Mouse (Mus musculus) skeletal muscle tissue, adult 2 months (tissue): ENCODE results near the gene Prkce.

Experiments
- DNase-seq: peaks from one replicate; pipeline ENCODE4 v3.0.0-alpha.2; 2012; ENCODE audit warnings: low read depth, low spot score

The Prkce gene

DNA sequence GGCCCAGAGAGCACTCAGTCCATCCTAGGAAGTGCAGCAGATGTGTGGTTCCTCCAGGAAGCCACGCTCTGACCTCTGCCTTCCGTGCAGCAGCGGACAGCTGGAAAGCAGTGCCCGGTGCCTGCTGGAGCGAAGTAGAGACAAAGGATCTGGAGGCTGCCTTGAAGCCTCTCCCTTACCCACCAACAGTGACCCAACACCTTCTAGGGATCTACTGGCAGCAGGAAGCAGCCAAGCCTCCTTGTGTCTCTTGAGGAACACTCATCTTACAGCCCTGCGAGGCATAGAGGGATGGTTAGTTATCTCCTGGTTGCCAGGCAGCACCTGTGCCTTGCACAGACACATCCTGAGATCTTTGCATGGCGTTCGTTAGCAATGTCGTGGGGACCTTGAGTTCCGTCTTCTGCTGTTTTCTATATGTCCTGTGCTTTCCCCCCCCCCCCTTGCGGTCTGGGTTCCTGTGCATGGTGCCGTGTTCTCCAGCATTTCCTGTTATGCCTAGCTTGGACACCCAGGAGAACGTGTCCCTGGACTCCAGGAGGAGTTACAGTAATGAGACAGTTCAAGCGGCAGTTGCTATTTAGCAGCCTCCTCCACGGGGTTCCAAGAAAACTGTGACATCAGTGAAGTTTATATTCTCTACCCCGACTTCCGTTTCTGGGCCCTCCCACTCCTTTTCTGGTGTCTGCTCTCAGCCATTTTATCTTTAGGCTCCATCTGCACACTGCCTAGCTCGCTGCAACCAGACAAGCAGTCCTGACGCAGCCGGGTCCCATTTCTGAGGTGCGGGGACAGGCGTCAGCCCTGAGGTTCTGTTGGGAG, 133.4 kb downstream of the Prkce start:
- DNase-seq = no peak

DNA sequence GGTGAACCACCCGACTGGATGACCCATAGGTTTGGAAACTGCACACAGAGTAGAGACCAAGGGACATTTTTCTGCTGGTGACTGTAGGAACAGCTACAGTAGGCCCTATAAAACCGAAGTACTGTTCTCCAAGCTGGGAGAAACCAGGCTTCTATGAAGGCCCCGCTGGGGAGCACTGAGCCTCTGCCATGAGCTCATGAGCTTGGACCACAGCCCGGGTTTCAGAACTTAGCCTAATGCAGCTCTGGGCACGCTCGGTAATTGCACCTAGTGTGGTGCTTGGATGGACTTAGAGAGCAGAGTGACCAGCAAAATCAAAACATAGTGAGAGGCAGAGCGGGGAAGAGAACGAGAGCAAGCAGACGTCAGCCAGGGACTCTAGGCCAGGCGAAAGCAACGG, 134.7 kb downstream of the Prkce start:
- peak; percentile 52 for DNase-seq

DNA sequence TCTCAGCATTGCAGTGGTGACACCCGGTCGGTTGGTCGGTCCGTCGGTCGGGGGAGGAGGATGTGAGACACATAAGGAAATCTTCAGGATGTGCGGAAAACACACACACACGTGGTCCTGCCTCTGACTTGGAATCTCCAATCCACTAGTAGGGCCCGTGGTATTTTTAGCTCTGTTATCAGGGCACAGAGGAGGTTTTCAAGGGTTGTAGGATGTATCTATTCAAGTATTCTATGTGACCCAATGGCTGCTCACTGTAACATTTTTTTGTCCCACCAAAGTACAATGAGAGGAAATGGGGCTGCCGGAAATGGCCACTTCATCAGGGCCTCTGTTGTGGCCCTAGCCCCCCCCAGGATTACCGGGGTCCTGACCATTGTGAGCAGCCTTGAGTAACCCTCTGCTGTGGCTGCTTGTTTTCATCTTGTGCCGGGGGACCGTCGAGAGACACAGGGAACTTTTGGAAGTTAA, 135.3 kb downstream of the Prkce start:
- DNase-seq = no peak

DNA sequence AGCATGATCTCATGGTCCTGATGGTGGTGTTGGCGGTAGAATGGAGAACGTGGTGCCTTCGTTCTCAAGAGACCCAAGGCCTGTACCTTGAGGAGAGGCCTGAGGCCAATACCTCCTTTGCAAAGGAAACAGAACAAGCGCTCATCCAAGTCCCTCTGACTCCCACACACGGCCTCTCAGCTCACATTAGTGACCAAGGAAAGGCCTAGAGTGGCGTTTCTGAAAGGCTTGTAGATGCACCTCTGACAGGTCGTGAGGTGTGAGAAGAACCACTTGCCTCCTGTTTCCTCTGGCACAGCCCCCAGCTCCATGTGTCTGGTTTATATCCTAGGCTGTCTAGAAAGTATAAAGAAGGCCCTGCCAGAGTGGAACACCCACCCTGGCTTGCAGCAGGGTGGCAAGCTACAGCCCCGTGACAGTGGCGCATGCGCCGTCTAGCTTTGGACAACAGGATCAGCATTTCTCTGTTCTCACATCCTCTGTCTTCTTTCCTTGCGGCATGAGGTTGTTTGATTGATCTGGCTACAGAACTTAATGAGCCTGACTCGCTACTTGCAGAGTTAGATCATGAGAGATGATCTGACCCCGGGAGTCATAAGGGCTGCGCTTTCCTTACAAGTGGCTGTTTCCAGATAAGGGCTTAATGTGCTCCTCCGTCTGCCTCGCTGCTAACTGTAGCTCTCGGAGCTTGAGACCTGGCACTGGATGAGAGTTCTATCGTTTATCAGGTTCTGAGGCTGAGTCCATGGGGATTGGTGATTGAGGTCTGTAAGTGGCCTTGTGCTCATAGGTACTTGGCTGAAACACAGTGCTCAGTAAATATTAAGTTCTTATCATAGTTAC, 136.0 kb downstream of the Prkce start:
- DNase-seq = no peak

DNA sequence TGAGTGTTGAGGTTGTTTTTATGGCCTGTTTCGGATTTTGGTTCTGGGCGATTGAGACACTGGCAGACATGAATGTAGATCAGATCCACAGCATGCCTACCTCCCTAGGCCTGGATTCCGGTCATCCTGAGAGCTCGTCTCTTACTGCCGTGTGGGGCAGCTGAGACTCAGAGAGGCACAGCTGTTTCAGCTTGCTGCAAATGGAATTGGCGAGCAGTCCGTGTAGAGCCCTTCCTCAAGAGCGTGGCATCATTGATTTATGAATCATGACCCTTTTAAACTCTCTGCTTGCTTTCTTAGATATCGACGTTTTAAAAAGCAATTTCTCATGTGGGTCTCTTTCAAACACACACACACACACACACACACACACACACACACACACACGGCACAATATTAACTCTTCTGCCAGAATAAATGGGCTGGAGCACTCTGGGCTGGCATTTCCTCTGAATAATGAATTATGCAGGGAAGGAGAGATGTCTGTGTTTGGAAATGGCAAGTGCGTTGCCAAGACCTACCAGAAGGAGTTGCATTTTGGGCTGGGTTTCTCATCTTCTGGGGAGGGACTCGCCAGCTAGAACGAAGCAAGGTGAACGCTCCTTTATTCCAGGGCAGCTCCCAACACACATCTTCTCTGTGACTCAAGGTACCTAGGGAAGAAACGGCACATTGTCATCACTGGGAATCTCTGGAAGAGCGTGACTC, 137.5 kb downstream of the Prkce start:
- no peak for DNase-seq

DNA sequence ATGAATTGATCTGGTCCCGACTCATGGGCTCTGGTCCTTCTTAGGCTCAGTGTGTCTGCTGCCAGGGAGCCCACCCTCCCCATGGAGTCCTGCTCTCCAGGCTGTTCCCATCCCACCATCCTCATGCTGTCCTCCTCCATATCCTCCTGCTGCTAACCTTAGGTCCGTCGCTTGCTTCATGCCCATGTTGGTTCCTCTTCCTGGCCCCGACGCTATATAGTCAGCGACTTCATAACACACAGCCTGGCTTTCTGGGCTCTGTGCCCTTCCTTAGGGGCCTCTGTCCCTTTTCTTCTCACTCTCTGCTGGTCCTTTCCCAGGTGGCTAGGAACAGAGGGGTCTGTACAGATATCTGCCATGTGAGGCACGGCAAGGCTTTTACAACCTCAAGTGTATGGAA, 138.6 kb downstream of the Prkce start:
- DNase-seq = no peak

DNA sequence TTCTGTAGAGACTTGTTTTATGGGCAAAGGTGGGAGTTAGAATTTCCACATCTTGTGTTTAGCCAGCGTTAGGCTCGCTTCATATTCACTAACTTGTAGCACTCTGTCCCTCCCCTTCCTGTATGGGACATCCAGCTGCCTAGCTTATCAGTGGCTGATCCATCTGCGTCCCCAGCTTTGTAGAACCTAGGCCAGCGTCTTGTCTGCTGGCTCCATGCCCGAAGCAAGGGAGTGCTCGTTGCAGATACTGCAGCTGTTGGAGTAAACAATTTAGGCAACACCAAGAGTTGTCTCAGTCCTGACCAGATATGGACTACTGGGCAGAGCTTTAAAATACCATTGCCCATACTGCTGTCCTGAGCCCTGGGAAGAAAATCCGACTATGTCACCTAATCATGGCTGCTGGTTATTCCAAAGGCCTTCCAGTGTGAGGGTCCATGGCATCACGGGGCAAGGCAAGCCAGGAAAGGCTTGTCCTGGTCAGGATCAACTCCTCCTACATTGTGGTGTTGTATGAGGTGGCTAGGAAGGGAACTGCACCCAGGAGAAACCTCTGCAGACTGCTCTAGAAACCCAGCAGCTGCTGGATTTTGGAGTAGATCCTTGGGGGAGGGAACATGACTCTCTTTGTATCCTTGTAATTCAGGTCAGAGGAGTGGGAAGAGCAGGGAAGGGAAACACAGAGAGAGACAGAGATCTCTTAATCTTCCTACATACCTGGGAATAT, 146.0 kb downstream of the Prkce start:
- peak; percentile 54 for DNase-seq

DNA sequence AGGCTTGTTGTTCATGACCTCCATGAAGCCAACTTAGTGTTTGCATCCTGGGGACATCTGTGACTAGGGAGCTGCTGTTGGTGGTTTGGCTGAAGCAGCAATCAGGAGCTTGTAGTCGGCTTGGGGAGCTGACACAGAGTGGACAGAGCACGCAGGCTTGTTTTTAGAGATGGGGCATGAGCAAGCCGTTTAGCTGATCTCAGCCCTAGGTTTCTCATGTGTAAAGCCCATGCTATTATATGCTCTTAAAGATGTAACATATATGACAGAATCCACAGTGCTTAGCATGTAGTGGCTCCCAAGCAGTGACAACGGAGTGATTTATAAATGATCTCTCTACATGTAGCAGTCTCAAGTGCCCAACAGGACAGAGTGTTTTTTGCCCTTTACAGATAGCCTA, 148.3 kb downstream of the Prkce start:
- DNase-seq = no peak

DNA sequence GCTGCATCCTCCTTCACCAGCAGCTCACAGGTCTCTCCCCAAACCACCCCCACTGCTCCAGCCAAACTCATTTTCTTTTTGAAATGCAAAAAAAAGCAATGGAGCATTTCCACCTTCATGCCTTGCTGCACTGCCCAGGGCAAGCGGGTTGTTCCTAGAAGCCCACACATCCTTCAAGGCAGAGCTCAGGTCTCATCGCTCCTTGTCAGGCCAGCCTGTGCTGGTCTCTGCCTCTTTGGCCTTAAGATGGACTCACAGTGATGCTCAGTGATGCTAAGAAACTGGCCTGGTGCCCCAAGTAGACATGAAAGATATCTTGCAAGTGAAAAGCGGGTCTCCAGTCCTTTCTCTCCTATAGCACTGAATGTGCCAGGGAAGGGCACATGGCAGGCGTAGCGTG, 149.2 kb downstream of the Prkce start:
- no peak for DNase-seq

DNA sequence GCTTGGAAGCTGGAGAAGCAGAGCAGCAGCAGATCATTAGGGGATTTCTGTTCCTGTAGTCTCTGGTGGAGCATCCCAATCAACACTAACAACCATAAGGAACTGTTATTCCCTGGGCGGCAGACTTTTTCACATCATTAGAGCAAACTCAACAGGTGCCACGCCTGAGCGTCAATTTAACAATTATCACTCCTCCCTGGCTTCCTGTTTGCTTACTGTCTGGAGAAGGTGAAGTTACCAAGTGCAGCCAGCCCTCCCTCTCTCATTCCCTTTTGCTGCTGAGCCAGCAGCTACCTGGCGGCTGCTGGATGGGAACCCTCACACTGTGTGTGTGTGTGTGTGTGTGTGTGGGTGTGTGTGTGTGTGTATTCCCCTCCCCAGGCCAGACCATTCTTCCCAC, 149.6 kb downstream of the Prkce start:
- DNase-seq = no peak

DNA sequence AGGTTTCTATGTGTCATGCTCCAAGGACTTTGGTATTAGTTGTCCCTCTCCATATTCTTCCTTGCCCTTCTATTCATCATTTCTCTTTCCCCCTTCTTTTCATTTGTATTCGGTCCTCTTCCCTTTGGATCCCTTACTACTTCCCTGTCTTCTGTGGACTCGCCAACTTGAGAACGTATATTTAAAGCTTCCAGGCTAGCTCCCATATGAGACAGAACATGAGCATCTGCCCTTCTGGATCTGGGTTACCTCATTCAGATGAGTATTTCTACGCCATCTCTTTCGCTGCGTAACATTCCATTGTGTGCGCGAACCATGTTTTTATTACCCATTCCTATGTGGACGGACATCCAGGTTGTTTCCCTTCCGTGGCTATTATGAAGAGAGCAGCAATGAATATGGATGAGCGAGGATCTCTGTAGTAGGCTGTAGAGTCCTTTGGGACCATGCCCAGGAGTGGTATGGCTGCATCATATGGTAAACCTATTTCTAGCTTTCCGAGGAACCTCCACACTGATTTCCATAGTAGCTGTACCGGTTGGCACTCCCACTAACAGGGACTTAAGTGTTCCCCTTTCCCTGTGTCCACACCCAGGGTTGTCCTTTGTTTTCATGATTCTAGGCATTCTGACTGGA, 152.5 kb downstream of the Prkce start:
- DNase-seq = no peak

DNA sequence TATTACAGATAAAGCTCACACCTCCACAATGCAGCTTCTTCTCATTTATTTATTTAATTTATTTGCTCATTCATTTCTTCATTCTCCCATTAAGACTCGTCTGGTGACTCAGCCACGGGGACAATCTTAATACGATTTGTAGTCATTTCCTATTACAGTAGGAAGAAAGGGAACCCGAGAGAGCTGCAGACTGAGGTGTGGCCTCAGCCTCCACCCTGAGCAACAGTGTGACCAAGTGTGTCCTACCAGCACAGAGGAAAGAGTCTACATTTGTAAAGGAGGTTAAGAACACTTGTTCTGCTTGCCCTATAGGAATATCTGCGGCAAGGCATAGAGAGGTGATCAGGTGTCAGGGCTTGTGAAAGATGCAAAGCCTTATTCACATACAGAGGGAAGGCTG, 155.3 kb downstream of the Prkce start:
- no peak for DNase-seq

DNA sequence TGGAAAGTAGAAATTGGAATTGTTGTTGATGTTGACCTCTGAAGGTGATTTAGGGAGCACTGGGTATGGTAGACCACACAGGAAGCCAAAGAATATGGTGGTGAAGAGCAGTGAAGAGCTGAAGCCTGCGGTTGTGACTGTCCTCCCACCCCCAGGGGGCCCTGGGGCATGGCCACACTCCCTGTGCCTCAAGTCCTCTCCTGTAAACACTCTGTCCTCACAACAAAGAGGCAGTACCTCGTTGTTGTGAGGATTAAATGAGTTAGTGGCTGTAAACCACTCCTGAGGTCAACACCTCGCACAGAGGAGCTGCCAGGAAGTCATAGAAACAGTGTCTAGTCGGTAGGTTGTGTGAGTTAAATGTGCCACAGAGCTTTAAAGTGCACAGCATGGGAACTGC, 155.7 kb downstream of the Prkce start:
- DNase-seq = no peak

DNA sequence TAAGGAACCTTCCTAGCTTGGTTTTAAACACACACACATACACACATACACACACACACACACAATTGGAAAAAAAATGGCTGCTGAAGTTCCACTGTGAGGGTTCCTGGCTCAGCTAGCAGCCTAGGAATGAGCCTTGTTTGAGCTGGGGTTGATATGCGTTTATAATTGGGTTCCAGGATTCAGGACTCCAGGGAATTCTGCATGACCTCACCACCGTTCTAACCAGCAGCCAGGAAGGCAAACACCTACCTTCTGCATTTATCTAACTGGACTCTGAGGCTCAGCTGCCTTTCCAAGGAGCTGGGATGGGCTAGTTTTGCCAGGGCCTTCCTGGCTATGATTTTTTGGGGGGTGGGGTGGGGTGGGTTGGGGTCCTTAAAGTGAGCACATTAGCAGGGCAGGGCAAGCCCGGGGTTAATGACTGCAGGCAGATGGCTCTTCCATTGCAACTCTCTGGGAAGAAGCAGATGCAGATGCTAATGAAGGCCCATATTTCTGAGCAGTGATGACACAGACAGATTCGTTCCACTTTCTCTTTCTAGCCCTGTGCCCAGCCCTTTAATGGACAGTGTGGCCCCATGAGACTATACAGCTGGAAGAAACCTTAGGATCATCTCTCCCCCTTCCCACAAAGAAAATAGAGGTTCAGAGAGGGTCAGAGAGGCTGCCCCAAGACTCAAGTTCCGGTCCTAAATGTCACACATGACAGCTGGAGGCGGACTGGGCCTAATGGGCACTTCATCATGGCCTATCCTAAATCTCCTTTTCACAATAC, 156.5 kb downstream of the Prkce start:
- no peak for DNase-seq

DNA sequence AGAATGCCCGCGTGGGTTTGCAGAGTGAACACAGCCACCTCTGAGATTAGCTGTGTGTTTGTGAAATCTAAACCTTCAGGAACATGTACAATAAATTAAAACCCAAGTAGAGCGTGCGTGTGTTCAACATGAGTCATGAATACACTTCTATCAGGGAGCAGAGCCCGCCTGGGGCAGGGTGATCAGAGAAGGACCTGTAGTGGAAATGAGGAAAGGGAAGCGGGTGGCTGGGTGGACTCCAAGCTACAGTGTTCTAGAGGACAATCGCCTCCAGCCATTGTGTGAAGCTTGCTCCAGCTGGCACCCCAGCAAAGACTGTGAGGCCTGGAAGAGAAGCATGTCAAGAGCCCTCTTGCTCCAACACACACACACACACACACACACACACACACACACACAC, 157.2 kb downstream of the Prkce start:
- no peak for DNase-seq

DNA sequence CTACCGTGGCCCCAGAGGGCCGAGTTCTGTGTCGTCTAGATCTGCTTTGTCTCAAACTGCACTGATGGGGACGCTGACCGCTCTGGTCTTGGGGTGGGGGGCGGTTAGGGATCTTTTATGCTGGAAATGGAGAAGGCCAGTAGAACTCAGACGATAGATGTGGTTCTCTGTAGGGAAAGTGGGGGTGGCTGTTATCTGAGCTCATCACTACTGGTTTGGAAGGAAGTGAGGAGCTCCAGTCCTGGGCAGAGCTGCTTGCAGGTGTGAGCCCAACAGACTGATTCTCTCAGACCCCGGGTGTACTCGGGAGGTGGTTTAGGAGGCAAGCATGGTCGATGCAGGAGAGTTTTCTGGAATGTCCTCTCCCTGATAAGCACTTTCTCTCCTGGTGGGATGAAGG, 157.7 kb downstream of the Prkce start:
- no peak for DNase-seq

DNA sequence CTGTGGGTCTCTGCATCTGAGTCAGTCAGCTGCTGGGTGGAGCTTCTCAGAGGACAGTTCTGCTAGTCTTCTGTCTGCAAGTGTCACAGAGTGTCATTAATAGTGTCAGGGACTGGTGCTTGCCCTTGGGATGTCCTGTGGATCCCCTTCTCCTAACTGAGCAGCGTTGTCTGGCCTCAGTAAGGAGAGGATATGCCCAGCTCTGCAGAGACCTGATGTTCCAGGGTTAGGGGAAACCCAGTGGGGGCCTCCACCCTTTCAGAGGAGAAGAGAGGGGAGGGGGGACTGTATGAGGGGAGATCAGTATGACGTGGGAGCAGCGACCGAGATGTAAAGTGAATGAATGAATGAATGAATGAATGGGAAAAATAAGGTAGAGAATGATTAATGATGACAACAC, 160.4 kb downstream of the Prkce start:
- DNase-seq = no peak

DNA sequence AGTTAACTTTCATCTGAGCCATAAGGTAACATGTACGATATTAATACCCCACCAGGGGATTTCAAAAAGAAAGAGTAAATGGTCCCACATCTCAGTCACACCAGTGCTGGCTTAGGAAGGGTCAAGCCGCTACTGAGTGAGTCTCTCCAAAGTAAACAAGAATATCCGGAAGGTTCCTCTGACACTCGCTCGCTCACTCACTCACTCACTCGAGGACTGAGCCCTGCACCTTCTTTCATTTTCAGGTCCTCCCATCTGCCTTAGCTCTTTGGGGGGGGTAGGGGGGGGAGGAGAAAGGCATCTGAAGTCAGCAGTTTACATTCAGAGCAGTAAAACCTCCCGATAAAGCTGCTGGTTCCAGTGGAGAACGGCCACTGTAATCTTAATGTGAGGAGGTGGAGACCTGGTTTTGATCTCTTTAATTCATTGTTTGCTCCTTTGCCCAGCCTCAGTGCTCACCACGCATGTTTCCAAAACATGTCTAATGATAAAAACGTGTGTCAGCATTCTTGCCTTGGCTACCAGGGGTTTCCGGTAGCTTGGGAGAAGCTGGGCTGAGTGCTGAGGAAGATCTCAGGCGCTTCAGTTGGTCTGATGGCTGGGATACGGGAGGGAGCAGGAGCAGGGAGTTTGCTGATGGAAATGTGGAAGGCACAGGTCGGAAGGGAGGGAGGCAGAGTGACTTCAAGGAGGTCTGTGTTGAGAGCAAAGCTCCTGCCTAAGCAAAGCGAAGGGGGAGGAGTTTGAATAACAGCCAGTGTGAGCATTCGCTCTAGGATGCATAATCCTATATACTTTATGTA, 161.9 kb downstream of the Prkce start:
- DNase-seq = no peak
